Mouse (Mus musculus) hematopoietic stem cell, adult 5-6 weeks (primary cell): ENCODE results near the gene Fshr. TPM values are rescaled to one million over a fixed set of nuclear protein-coding genes. Genes with fewer than 3 reads are reported as not detected.
"Not testable (repeated sequence)": the region's sequence is repeated elsewhere in the genome, so short reads cannot be mapped to it uniquely, and the experiment has no call there.

Source experiments
- ATAC-seq, 2 experiments: fragments of 125-278 bp in 1 of 2; replicated peaks in 1 of 2; 2 replicates each; pipeline ENCODE4 v1.8.0; 2016 to 2017; ENCODE audit warnings: inconsistent platforms in 2 of 2, mild to moderate bottlenecking in 2 of 2, moderate number of reproducible peaks in 2 of 2, low read depth in 1 of 2, moderate TSS enrichment in 1 of 2; ENCODE audit not compliant: low FRiP score in 2 of 2, poor library complexity in 2 of 2, severe bottlenecking in 2 of 2, insufficient read depth in 1 of 2, low TSS enrichment in 1 of 2
- total RNA-seq: library from RNA; stranded (forward); fragments of 172-1452, 232-1000 nt; gene quantifications from 2 replicates; pipeline ENCODE4 v1.2.3, GENCODE M21; 2017

Gene Fshr
- not detected in 2 replicates for total RNA-seq

GRCm38 (mm10) chr17:89200575-89200974, at the start of gene Fshr:
TSS of gene Fshr (minus strand) at chr17:89200675.
- no peak for ATAC-seq

DNA sequence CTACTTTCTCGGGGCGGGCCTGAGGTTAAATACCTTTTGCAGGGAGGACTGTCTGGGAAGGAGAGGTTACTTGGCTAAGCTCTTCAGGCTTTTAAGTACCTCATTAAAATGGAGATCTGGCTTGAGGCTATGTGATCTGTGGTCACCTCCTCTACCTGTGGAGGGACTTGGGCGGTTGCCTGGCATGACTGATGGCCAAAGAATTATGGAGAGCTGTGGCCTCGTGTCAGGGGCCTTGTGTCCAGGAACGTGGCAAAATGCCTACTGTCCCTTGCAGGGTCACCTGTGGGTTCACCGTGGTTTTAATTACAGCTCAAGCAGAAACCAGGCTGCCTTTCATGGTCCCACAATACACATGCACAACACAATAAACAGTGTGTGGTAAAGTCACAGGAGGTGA, 1.7 kb upstream of the Fshr start:
- ATAC-seq = no peak

DNA sequence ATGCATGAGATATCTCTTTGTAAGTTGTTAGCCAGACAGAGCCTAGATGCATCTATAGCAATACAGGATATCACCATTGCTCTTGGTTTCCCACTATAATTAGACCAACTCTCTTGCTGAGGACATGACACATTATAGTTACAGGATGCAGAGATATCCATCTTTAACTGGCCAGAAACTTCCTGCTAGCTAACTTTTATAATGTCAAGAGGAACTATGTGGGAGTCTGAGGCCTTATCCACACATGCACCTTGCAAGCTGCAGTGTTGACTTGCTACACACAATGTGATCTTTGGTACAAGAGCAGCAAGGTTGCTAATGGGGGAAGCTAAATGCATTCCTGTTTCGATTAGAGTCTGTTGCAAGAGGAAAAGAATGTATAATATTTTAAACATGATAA, 26.9 kb downstream of the Fshr start:
- ATAC-seq = peak; percentile 92 to 97

DNA sequence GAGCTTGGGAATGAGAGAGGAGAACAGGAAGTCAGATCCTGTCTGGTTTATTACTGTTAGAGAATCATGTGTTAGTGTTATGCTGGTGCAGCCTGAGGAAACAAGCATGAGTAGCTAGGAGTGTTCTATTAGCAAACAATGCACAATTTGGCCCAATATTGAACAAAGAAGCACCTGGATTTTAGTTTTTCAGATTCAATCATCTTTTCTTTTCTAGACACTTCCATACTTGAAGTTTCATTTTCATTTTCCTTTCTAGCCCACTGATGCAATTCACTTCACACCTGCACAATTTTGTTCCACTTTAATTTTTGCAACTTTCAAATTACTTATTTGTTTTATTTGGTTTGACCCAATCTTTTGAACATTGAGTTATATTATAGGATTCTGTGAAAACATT, 35.7 kb downstream of the Fshr start:
- ATAC-seq = no peak

DNA sequence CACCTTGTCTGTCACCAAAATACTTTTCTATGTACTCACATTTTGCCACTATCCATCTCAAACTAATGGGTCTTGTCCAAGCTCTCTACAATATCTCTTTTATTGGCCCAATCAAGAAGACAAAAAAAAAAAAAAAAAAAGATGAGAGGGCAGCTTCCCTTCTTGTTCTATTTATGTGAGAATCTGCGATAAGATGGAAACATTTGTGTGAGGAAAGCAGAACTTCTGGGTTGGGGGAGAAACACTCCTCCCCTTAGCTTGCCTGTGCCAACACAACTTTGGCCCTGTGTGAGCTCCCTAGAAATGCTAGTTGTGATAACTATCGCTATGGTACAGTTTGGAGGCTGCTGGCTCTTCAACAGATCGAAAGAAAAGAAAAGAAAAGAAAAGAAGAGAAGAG, 38.0 kb downstream of the Fshr start:
- ATAC-seq = no peak

DNA sequence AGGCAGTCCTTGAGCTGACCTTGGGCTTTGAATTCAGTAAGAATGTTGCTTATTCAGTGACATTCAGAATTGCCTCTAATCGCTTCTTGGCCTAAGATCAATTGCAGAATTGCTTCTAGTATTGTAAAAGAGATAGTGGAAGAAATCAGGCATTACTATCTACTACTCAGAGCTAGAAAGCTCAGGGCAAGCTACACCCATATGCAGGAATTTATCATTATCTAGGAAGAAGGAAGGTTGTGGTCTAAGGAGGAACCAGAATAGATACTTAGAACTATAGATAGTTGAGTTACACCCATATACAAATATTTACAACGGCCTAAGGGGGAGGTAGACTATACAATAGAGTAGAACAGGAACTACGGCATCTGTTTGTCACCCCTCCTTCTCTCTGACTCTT, 41.1 kb downstream of the Fshr start:
- not testable (repeated sequence) for ATAC-seq

DNA sequence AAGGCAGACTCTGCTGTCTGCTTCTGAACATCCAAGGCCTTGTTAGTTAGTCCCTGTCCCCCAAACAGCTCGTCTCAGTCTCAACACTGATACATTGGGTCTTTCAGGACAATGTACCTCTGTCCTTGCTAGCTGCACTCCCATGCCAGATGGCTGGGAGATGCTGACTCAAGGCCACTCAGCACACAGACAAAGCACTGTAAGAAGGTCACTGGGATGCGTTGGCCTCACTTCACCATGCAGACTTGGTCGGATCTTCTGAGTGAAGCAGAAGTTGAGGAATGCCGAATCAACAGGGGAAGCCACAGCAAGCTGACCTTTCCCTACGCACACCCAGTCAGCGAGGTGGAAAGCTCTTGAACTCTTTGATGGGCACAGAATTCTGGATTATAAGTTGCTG, 55.7 kb downstream of the Fshr start:
- no peak for ATAC-seq

DNA sequence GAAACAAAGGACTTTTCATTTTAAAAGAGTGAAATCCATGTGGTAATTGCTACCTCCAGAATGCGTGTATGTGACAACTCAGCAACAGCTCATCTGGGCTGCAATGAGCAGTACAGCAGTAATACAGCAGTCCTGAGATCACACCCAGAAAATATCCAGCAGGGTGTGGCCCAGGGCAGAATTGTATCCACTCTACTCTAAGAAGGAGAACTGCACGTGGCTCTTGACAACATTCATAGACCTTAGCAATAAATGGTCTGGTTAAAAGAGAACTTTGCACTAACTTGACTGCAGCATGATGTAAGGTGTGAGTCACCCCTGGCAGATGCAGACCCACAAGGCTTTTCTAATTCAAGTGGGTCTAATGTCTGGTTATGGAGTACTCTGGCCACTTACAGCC, 80.5 kb downstream of the Fshr start:
- no peak for ATAC-seq

GRCm38 (mm10) chr17:89119250-89119649, 81.2 kb downstream of the Fshr start:
- ATAC-seq = no peak

DNA sequence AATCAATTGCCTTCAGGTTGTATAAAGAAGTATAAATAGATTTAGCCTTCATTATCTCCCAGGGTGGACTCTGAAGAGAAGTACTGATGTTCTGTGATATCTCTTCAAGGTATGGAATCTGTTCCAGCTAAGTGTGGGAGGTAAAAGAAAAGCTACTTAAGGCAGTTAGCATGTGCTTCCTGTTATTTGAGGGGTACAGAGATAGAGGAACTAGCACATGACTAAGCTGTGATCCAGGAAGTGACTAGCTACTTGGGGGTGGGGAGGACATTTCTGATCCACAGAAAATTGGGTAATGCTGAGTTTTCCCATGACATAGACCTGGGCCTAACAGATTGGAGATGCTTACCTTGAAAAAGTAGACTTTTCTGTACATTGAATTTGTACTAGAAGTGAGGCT, 86.5 kb downstream of the Fshr start:
- ATAC-seq = peak; percentile 49 to 80; a peak in 1 of 4 replicates

GRCm38 (mm10) chr17:89100719-89101350, 99.6 kb downstream of the Fshr start:
- ATAC-seq = peak; percentile 85 to 88

GRCm38 (mm10) chr17:89099733-89100132, 100.7 kb downstream of the Fshr start:
- not testable (repeated sequence) for ATAC-seq

DNA sequence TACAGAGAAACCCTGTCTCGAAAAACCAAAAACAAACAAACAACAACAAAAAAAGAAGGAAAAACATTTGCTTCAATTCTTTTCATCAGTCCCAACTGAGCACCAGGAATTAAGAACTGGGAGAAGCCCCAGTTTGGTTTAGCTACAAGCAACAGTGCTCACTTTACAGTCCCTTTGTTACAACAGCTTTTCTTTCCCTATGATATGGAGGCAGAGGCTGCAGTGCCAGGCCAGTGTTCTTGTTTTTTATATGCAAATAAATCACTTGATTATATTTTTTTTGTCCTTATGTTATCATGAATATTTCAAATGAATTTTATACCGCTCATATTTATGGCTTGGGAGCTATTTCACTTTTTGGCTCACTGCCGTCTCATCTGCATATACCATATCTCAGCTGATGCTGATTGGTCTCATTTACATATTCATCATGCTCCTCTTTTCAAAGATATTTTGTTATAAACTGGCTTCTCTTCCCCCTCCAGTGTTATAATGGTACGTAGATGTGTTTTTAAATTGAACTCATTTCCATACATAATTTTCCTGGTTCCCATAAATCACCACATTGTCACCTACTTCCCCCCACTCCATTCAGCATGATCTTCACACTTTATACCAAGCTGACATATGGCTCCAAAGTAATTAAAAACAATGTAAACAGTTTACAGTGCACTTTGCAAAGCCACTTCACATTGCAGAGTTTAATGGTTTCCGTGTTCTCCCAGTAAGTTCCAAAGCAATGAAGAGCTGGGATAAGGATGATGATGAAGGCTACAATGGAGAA, 110.6 kb downstream of the Fshr start:
- no peak for ATAC-seq

- ATAC-seq = no peak
Observed at GRCm38 (mm10) chr17:89082897-89083296, 117.6 kb downstream of the Fshr start.

- no peak for ATAC-seq
Observed at GRCm38 (mm10) chr17:89079706-89080105, 120.8 kb downstream of the Fshr start.

- peak; percentile 54 to 83 for ATAC-seq
Observed at GRCm38 (mm10) chr17:89064327-89065095, 136.0 kb downstream of the Fshr start.

- peak; percentile 40 to 65 for ATAC-seq
Observed at GRCm38 (mm10) chr17:89062348-89062949, 138.0 kb downstream of the Fshr start.
